Mouse (Mus musculus) layer of hippocampus, postnatal 14 days (tissue): ENCODE results near the gene Cwf19l1. TPM values are rescaled to one million over a fixed set of nuclear protein-coding genes. Genes with fewer than 3 reads are reported as not detected.

Source experiments
- DNase-seq, 2 experiments: peaks; one replicate each; pipeline ENCODE4 v3.0.0; 2021 to 2022; ENCODE audit warnings: low spot score in 2 of 2, mixed read lengths in 1 of 2
- total RNA-seq, 2 experiments: library from RNA; stranded (reverse); gene quantifications; 2 replicates each; pipeline ENCODE4 v1.2.3; 2021

Gene Cwf19l1
- total RNA-seq, 2 experiments from 2014 or later: 16.2 to 16.6 TPM

DNA sequence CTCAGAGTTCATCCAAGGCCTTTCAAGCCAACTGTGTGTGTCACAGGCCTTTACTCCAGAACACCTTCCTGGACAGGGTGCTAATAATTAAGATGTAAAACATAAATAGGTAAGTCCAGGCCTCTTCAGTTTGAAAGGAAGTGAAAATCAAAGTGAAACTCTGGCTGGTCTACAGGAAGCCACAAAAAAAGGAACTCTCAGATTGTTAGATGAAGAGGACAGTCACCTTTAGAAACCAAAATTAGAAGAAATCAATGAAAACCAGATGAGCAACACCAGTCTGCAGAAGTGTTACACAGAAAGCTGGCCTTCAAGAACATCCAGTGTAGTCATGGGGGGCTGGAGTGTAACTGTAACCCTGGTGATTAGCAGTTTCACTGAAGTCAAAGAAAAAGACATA, 17.9 kb downstream of the Cwf19l1 start:
- no peak for DNase-seq

DNA sequence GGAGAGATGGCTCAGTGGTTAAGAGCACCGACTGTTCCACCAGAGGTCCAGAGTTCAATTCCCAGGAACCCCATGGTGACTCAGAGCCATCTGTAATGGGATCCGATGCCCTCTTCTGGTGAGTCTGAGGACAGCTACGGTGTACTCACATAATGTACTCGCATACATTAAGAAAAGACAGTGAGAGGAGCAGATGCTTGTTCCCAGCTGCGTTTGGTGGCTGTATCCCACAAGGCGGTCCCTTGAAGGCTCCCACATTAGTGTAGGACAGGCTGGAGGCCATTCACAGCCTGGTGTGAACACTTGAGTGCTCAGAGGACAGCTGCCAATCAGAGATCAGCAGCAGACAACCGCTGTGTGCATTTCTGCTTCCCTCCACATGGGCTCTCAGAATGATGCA, 24.0 kb downstream of the Cwf19l1 start:
- no peak for DNase-seq

DNA sequence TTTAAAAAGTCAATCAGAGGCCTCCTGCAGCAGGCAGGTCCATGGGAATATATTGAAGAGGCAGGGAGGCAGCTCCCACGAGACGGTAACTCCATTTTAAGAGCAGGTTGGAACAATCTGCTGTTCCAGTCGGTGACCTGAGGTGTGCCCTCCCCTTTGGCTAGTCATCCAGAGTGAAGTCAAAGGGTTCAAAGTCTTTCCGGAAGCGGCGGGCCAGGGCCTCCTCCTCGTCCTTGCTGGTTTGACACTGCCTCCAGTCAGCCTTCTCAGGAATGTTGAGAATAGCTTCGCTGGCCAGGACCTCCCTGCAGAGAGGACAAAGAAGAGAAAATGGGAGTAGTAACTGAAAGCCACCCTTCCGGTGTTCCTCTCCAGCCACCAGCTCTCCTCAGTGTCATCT, 25.3 kb downstream of the Cwf19l1 start:
- DNase-seq: no peak

DNA sequence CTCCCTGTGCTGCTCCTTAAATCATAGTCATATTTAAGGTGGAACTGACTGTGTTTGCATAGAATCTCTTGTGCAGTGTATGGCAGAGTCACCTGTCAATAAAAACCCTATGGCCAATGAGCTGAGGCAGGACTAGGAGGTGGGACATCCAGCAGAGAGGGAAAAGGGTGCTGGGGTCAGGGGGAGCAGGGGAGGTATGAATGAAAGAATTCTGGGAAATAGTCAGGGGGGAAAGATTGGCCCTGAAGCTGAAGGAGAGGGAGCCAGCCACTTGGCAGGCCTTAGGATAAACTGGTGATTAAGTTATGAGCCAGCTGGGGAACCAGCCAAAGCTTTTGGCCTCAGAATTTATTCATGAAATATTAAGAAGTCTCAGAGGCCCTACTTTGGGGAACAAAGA, 26.7 kb downstream of the Cwf19l1 start:
- peak in 1 of 2 experiments; percentile 12 for DNase-seq

DNA sequence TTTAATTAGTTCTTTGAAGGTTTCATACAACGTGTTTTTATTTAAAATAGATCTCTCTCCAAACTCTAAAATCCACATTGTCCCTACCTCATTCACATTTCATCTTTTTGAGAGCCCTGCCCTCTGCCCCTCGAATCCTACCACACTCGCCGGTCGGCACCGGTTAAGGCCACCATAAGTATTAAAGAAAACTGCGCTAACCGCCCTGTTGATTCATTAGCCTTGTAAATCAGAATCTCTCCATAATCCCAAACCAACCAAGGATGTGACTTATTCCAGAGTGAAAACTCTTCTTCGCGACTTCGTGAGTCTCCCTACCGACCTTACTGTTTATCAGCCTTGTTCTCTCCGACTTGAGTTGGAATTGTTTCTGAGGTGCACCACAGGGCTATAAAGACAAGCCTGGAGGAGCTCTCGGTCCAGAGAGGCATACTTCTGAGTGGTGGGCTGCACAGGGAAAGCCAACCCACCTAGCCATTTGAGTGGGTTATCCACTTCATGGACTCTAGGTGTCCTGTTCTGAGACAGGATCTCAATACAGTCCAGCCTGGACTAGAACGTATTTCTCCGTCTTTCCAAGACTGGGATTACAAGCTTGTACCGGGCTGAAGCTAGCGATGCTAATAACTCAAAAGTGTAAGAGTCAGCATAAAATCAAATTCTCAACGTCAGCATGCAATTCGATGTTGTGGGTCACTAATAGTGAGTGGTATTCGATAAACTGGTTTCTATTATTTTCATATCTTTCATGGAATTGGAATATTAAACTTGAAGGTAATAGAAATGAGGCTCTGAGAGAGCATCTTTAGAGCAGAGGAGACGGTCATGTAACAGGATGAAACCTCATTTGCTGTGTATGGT, 27.8 kb downstream of the Cwf19l1 start:
- DNase-seq: no peak

DNA sequence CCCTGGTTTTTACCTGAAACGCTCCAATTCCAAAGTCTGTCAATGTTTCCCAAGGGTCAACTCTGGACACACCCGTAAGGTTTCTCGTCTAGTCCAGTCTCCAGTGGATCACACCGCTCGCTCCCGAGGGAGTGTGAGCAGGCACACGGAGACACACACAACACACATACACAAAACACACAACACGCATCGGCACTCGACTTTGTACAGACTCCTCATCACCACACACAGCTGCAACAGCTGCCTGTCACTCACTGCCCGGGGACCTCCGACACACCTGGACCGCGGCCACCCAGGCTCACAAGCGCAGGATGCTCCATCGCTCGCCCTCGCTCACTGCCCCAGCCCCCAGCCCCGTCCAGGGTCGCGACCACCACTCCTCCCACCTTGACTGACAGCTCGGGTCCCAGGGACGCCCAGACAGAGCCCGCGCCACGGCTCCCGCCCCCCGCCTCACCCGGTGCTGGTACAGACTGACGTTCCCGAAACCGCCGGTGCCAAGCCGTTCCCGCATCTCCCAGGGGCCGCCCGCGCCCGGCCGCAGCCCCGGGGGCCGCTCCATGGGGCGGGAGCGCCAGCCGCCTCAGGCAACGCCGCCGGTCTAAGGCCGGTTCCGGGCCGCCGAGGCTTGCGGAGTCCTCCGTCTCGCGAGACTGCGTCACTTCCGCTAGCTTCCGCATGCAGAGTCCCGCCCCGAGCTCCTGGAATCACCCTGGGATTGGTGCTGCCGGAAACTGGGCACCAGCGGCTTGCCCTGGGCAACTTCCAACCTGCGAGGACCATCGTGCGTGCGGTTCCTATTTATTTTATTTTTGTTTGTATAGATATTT, 28.6 kb downstream of the Cwf19l1 start, which contains the start of gene Chuk:
Gene Chuk, minus strand, starts transcription at position 650 of the 830 bp plus-strand sequence.
- peak; percentile 93 to 96 for DNase-seq

DNA sequence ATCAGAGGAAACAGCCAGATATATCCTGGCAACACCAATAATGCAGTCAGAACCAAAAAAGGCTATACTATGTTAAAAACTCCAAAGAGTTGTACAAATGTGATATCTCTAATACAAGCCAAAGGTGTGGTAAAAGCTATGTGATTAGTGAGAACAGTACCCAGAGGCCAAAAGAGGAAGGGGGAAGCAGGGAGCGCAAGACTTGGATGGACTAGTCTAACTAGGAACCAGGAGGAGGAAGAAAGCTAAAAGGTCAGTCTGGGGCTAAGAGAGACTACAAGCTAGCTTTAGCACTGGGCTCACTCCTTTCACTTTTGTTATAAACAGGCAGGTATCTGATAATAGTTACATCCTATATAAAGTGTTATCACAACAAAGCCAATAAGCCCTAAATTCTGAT, 31.3 kb downstream of the Cwf19l1 start:
- no peak for DNase-seq

DNA sequence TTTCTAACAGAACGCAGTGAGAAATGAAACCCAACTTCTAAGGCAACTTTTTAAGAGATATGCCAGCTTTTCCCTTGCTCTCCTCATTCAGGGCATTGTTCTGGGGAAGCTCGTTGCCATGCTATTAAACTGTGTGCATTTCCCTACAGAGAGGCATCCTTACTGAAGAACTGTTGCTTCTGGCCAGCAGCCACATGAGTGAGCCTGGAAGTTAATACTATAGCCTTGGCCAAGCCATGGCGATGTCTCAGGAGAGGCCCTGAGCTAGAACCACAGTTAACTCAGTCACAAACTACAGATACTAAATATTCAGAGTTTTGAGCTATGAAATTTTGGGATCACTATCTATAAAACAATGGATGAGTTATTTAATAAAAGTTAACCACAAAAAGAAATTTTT, 32.7 kb downstream of the Cwf19l1 start:
- no peak for DNase-seq

DNA sequence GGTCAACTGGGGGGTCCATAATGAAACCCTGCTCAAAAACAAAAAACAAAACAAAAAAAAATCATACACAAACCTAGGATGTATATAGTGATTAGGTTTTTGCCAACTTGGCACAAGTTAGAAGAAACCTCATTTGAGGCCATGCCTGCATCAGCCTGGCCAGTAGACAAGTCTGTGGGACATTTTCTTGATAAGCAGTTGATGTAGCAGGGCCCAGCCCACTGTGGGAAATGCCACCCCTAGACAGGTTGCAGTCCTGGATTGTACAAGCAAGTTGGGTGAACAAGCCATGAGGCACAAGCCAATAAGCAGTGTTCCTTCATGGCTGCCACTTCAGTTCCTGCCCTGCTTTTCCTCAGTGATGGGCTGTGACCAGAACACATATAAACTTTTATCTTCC, 34.8 kb downstream of the Cwf19l1 start:
- no peak for DNase-seq

DNA sequence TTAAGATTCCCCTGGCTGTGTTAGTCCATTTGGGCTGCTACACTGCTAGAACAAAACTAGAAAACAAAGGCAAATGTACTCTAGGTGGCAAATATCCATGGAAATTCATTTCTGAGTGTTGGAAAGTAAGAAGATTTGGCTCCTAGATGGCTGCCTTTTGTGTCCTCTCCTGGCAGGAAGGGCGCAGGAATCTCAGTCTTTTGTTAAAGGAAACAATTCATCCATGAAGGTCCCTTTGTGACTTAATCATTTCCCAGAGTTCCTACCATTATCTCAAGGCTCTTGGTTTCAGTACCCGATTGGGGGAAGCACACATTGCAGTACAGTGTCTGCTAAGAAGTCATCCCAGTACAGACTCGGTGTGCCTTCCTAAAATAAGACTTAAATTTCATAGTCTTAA, 49.4 kb downstream of the Cwf19l1 start:
- no peak for DNase-seq

DNA sequence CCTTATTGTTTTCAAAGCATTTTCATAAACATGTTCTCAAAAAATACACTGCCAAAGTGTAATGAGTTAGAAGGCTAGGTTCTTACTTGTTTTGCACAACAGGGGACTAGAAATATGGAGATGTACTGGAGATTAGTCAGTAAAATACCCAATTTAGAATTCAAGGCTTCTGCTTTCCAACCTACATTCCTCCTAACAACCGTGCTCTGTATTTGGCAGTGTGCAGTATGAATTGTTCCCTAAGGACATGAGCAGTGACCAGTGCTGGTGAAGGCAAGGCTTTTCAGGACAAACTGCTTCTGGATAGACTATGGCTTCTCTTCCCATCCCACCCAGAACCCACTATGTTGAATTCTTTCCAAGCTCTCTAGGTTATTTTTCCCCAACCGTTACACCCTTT, 54.8 kb downstream of the Cwf19l1 start:
- no peak for DNase-seq

DNA sequence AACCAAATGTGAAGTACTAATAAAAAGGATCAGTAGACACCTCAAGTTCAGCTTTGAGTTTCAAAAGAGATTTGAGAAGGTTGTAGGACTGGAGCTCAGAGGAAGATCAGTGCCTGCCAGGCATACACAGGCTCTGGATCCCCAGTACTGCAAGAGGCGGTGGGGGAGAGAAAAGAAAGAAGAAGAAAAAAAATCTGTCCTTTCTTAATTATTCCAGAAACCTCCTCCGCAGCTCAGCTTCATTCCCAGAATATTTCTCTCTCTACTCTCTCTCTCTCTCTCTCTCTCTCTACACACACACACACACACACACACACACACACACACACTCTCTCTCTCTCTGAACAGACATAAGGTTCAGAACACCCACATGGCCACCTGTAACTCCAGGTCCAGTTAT, 55.7 kb downstream of the Cwf19l1 start:
- no peak for DNase-seq

DNA sequence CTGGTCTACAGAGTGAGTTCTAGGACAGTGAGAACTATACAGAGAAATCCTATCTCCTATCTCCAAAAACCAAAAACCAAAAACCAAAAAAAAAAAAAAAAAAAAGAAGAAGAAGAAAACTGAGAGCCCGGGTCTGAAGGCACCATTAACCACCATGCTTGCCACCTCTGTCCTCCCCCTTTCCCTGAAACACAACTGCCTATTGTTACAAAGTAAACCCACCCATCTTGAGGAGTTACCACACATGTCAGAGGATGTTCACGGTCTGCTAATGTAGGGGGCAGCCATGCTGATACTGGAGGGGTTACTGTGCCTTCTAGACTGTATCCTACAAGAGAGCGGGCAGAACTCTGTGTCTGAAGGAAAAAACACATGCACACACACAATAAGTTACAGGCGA, 58.7 kb downstream of the Cwf19l1 start:
- no peak for DNase-seq

DNA sequence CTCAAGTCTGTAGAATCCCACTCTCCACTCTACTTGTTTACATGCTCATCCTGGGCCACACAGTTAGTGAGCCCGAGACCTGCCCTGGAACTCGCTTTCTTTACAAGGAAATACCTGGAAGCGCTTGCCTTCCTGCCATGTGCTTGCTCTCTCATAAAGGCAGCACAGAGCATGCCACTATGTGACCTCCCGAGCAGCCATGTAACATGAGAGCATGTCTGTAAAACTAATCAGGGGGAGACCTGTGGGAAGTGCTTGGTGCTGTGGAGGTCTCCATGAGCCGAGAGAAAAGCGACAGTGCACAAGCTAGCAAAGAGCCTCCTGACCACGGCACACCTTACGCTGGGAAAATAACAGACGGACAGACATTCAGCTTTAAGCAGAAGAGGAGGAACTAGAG, 59.2 kb downstream of the Cwf19l1 start:
- no peak for DNase-seq

DNA sequence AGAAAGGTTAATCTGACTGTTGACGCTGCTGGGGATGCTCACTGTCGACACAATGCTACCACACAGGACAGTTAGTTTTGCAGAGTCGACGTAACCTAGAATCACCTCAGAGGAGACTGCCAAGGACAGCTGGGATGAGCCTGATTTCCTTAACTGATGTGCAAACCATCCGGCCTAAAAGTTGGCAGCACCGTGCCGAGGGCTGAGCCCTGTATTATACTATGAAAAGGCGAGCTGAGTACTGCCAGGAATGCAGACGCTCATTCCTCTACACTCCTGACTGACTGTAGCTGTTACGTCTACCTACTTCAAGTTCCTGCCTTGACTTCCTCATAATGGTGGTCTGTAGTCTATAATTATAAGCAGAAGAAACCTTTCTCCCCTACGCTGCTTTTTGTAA, 60.7 kb downstream of the Cwf19l1 start:
- DNase-seq: no peak

DNA sequence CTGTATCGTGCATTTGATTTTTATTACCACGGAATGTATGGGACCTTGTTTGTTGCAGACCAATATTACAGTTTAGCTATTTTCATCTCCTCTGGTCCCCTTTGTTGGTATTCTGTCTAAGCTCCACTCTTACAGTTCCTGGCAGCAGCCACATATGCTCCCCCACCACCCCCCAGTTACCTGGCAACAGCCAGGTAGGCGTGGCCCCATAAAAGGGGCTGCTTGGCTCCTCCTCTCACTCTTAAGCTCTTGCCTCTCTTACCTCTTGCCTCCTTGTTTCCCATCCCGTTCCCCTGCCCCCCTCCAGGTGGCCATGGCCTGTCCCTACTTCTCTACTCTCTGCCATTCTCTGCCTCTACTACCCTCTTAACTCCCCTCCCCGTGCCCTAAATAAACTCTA, 64.5 kb downstream of the Cwf19l1 start:
- no peak for DNase-seq

DNA sequence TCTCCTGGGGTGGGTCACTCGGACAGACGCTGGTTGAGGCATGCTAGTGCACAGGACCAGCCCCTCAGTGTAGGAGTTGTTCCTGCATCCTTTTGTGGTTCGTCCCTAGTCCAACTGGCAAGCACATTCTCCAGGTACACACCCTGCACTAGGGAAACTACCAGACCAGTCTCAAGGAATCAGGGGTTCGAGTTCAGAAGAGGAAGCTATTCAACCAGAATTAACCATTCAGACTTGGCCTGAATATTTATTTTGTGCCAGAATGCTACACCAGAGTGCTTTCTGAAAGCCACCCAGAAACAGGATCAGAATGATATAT, 65.8 kb downstream of the Cwf19l1 start:
- DNase-seq: no peak

DNA sequence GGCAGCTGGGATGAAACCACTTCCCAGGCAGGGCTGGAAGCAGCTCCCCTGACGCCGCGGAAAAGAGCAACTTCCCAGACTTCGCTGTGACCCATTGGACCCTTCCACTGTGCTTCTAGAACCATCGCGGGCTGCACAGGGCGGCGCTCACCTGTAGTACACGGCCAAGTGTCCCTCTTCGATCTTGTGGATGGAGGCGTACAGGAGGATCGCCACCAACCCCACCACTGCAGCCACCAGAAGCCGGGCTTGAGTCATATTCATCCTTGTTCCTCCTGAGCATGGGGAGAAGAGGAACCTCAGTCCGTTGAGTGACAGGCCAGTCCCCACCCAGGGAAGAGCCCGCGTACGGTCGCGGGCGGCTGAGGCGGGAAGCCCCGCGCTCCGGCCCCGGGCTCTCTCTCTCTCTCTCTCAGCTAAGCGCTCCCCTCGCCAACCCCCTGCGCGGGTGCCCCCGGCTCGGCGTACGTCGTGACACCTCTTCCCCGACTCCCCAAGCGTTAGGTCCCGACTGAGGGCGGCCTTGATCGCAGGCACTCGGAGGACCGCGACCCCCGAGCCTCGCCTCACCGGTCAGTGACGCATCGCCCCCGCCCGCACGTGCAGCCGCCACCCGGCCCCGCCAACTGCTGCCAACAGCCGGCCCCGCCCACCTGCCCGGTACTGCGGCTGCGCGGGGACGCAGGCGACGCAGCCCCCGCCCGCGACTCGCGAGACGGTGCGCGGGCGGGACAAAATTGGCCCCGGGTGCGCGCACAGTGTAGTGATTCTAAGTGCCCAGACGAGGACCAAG, 66.4 kb downstream of the Cwf19l1 start, which contains the start of gene Erlin1:
Gene Erlin1, minus strand, starts transcription at position 665 of the 793 bp plus-strand sequence.
- DNase-seq: peak; percentile 87

DNA sequence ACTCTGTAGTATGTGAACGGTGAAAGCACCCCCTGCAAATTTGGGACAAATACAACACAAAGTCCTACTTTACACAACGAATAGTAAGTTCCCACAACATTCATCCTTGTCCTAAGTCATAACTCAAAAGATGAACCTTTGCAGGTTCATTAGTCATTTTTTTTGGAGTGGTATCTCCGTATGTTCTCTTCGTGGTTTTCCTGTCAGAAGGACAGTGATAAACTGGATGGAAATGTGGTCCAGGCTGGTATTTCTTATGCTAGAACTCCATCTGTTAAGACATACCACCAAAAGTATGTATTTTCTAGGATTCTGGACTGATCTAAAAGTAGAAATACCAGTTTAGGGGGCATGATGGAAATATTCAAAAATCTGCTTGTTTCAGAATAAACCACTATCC, 67.4 kb downstream of the Cwf19l1 start:
- no peak for DNase-seq

DNA sequence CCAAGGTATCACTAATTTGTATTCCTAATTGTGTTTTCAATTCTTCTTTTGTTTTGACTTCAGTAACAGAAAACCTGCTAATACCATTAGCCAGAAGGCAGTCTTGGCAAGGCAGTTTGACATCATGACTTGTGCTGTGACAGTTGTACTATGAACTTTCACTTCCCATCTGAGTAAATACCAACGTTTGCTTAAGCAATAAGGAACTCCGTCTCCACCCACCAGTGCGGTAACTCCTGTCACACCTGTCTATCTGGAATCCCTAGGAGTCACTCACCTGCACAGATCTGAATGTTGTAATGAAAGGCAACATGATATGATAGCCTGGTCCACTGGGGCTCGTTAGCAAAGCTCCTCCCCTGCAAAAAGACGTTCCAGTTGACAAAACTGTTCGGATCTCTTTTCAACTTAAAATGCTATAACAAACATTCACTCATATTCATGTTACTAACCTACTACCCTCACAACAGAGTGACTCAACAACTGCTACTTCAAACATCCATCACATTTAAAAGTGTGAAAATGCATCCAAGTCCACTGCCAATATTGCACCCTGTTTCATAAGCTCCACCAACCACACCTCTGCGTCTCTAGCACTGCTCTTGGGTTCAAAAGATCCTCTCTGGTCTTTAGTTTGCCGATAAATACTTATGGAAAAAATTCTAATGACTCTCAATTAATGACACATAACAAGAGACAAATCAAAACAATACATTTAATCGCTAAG, 68.2 kb downstream of the Cwf19l1 start:
- DNase-seq: no peak

DNA sequence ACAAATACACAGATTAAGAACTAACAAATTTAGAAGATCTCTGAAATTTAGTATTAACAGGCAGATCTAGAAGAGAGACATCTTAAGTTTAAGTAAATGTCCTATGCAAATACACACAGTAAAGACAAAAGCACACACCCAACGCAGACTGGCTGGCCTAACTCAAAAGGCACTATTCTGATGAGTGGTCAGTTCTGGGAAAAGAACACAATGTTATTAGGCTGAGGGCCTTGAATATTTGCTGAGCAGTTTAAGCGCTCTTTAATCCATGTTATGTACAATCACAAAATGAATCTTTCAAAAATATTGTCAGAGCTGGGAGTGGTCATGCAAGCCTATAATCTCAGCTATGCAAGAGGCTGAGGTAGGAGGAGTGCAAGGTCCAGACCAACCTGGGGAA, 70.9 kb downstream of the Cwf19l1 start:
- DNase-seq: no peak
